Mouse (Mus musculus): ENCODE measurements around the gene Adsl. TPM values are rescaled to one million over a fixed set of nuclear protein-coding genes. Genes with fewer than 3 reads are reported as not detected.

Gene Adsl
- polyA plus RNA-seq, 1 experiment from 2014 or later: 256 TPM

- no peaks in the 10 kb centered on the region for H3K9me3 ChIP-seq (ENCODE audit: control insufficient read depth, low read length)
- WGBS: 93% methylated on average over 9 of the region's 9 CpGs
- no peak overlapping the region for H3K27ac ChIP-seq (ENCODE audit: low read depth, low read length)
- DNase-seq (ENCODE audit: low spot score) (no peak), ATAC-seq (replicated peaks; ENCODE audit: low FRiP score) (no peak)
- H3K4me1 ChIP-seq (replicated peaks; ENCODE audit: control insufficient read depth, insufficient read depth, low read length): no peaks in the 10 kb centered on the region; the same call in 1 of the 2 replicates
- no peak overlapping the region for H3K4me3 ChIP-seq (ENCODE audit: low read depth, low read length)
- H3K9ac ChIP-seq (ENCODE audit: low read depth, low read length): no peak overlapping the region
- no peaks in the 10 kb centered on the region for H3K27me3 ChIP-seq (replicated peaks; ENCODE audit: control insufficient read depth, insufficient read depth, low read length)
- peaks cover 24% of the 10 kb centered on the region for H3K36me3 ChIP-seq (ENCODE audit: control insufficient read depth, insufficient read depth, low read length)
- no peak overlapping the region for H3K4me2 ChIP-seq
These were observed 16.8 kb upstream of the Adsl start for GRCm38 (mm10) chr15:80931345-80931960.

GRCm38 (mm10) chr15:80934841-80935240 lies 13.4 kb upstream of the Adsl start:
- WGBS: 68% methylated on average over 5 of the region's 5 CpGs
- no peaks in the 10 kb centered on the region; the same call in 1 of the 2 replicates for H3K4me1 ChIP-seq (replicated peaks; ENCODE audit: control insufficient read depth, insufficient read depth, low read length)
- H3K36me3 ChIP-seq (ENCODE audit: control insufficient read depth, insufficient read depth, low read length): peaks cover 8% of the 10 kb centered on the region
- no peaks in the 10 kb centered on the region for H3K27me3 ChIP-seq (replicated peaks; ENCODE audit: control insufficient read depth, insufficient read depth, low read length)
- H3K9me3 ChIP-seq (ENCODE audit: control insufficient read depth, low read length): no peaks in the 10 kb centered on the region
- H3K9ac ChIP-seq (ENCODE audit: low read depth, low read length): no peak overlapping the region
- ATAC-seq (replicated peaks; ENCODE audit: low FRiP score): no peak
- no peak overlapping the region for H3K4me3 ChIP-seq (ENCODE audit: low read depth, low read length)
- H3K27ac ChIP-seq (ENCODE audit: low read depth, low read length): no peak overlapping the region
- DNase-seq (ENCODE audit: low spot score): no peak
- H3K4me2 ChIP-seq: no peak overlapping the region

- H3K4me3 ChIP-seq (ENCODE audit: low read depth, low read length): no peak overlapping the region
- 82% methylated on average over 3 of the region's 3 CpGs for WGBS
- no peak for DNase-seq (ENCODE audit: low spot score)
- H3K4me1 ChIP-seq (replicated peaks; ENCODE audit: control insufficient read depth, insufficient read depth, low read length): no peaks in the 10 kb centered on the region
- no peak for ATAC-seq (replicated peaks; ENCODE audit: low FRiP score)
- H3K9me3 ChIP-seq (ENCODE audit: control insufficient read depth, low read length): no peaks in the 10 kb centered on the region
- H3K4me2 ChIP-seq: no peak overlapping the region
- peaks cover 8% of the 10 kb centered on the region for H3K36me3 ChIP-seq (ENCODE audit: control insufficient read depth, insufficient read depth, low read length)
- no peak overlapping the region for H3K9ac ChIP-seq (ENCODE audit: low read depth, low read length)
- no peak overlapping the region for H3K27ac ChIP-seq (ENCODE audit: low read depth, low read length)
- no peaks in the 10 kb centered on the region for H3K27me3 ChIP-seq (replicated peaks; ENCODE audit: control insufficient read depth, insufficient read depth, low read length)
These were observed 11.6 kb upstream of the Adsl start for GRCm38 (mm10) chr15:80936686-80937085.

GRCm38 (mm10) chr15:80938615-80939014 lies 9.7 kb upstream of the Adsl start:
- peaks cover 2% of the 10 kb centered on the region; the same call in 1 of the 2 replicates for H3K36me3 ChIP-seq (ENCODE audit: control insufficient read depth, insufficient read depth, low read length)
- no peak for DNase-seq (ENCODE audit: low spot score)
- no peak overlapping the region for H3K9ac ChIP-seq (ENCODE audit: low read depth, low read length)
- WGBS: 66% methylated on average over 4 of the region's 4 CpGs
- no peaks in the 10 kb centered on the region for H3K4me1 ChIP-seq (replicated peaks; ENCODE audit: control insufficient read depth, insufficient read depth, low read length)
- no peak for ATAC-seq (replicated peaks; ENCODE audit: low FRiP score)
- H3K4me2 ChIP-seq: no peak overlapping the region
- no peaks in the 10 kb centered on the region for H3K9me3 ChIP-seq (ENCODE audit: control insufficient read depth, low read length)
- no peak overlapping the region for H3K4me3 ChIP-seq (ENCODE audit: low read depth, low read length)
- H3K27ac ChIP-seq (ENCODE audit: low read depth, low read length): no peak overlapping the region
- H3K27me3 ChIP-seq (replicated peaks; ENCODE audit: control insufficient read depth, insufficient read depth, low read length): no peaks in the 10 kb centered on the region

- 74% methylated on average over 5 of the region's 5 CpGs for WGBS
- no peaks in the 10 kb centered on the region for H3K36me3 ChIP-seq (ENCODE audit: control insufficient read depth, insufficient read depth, low read length)
- H3K9ac ChIP-seq (ENCODE audit: low read depth, low read length): no peak overlapping the region
- no peak for DNase-seq (ENCODE audit: low spot score)
- ATAC-seq (replicated peaks; ENCODE audit: low FRiP score): no peak
- no peak overlapping the region for H3K4me2 ChIP-seq
- H3K9me3 ChIP-seq (ENCODE audit: control insufficient read depth, low read length): no peaks in the 10 kb centered on the region
- H3K27me3 ChIP-seq (replicated peaks; ENCODE audit: control insufficient read depth, insufficient read depth, low read length): no peaks in the 10 kb centered on the region
- no peaks in the 10 kb centered on the region for H3K4me1 ChIP-seq (replicated peaks; ENCODE audit: control insufficient read depth, insufficient read depth, low read length)
- no peak overlapping the region for H3K4me3 ChIP-seq (ENCODE audit: low read depth, low read length)
- no peak overlapping the region for H3K27ac ChIP-seq (ENCODE audit: low read depth, low read length)
These were observed 8.9 kb upstream of the Adsl start for GRCm38 (mm10) chr15:80939401-80939800.

- no peak overlapping the region for H3K27ac ChIP-seq (ENCODE audit: low read depth, low read length)
- H3K4me1 ChIP-seq (replicated peaks; ENCODE audit: control insufficient read depth, insufficient read depth, low read length): no peaks in the 10 kb centered on the region
- ATAC-seq (replicated peaks; ENCODE audit: low FRiP score) (no peak), DNase-seq (ENCODE audit: low spot score) (no peak)
- no peaks in the 10 kb centered on the region for H3K9me3 ChIP-seq (ENCODE audit: control insufficient read depth, low read length)
- no peaks in the 10 kb centered on the region for H3K27me3 ChIP-seq (replicated peaks; ENCODE audit: control insufficient read depth, insufficient read depth, low read length)
- H3K36me3 ChIP-seq (ENCODE audit: control insufficient read depth, insufficient read depth, low read length): no peaks in the 10 kb centered on the region
- H3K4me3 ChIP-seq (ENCODE audit: low read depth, low read length): no peak overlapping the region
- no peak overlapping the region for H3K9ac ChIP-seq (ENCODE audit: low read depth, low read length)
- WGBS: 90% methylated on average over 6 of the region's 6 CpGs
- no peak overlapping the region for H3K4me2 ChIP-seq
These were observed 6.7 kb upstream of the Adsl start for GRCm38 (mm10) chr15:80941468-80942040.

- H3K27me3 ChIP-seq (replicated peaks; ENCODE audit: control insufficient read depth, insufficient read depth, low read length): no peaks in the 10 kb centered on the region
- no peak overlapping the region for H3K4me2 ChIP-seq
- H3K4me3 ChIP-seq (ENCODE audit: low read depth, low read length): no peak overlapping the region
- no peak overlapping the region for H3K9ac ChIP-seq (ENCODE audit: low read depth, low read length)
- H3K27ac ChIP-seq (ENCODE audit: low read depth, low read length): no peak overlapping the region
- 44% methylated on average over 3 of the region's 3 CpGs for WGBS
- peaks cover 12% of the 10 kb centered on the region for H3K4me1 ChIP-seq (replicated peaks; ENCODE audit: control insufficient read depth, insufficient read depth, low read length)
- no peaks in the 10 kb centered on the region; the same call in 1 of the 2 replicates for H3K36me3 ChIP-seq (ENCODE audit: control insufficient read depth, insufficient read depth, low read length)
- no peaks in the 10 kb centered on the region for H3K9me3 ChIP-seq (ENCODE audit: control insufficient read depth, low read length)
- ATAC-seq (replicated peaks; ENCODE audit: low FRiP score) (no peak), DNase-seq (ENCODE audit: low spot score) (no peak)
These were observed 2.4 kb upstream of the Adsl start for GRCm38 (mm10) chr15:80945851-80946250.

GRCm38 (mm10) chr15:80949431-80949830 lies 1.1 kb downstream of the Adsl start:
- H3K27me3 ChIP-seq (replicated peaks; ENCODE audit: control insufficient read depth, insufficient read depth, low read length): no peaks in the 10 kb centered on the region
- no peak for DNase-seq (ENCODE audit: low spot score)
- H3K27ac ChIP-seq (ENCODE audit: low read depth, low read length): no peak overlapping the region
- ATAC-seq (replicated peaks; ENCODE audit: low FRiP score): no peak
- H3K36me3 ChIP-seq (ENCODE audit: control insufficient read depth, insufficient read depth, low read length): peaks cover 21% of the 10 kb centered on the region
- H3K4me1 ChIP-seq (replicated peaks; ENCODE audit: control insufficient read depth, insufficient read depth, low read length): peaks cover 12% of the 10 kb centered on the region
- peak overlapping the region; percentile 87 for H3K9ac ChIP-seq (ENCODE audit: low read depth, low read length)
- no peaks in the 10 kb centered on the region for H3K9me3 ChIP-seq (ENCODE audit: control insufficient read depth, low read length)
- H3K4me2 ChIP-seq: peak overlapping the region; percentile 71
- peak overlapping the region; percentile 82 for H3K4me3 ChIP-seq (ENCODE audit: low read depth, low read length)
- 45% methylated on average over 4 of the region's 4 CpGs for whole genome bisulfite sequencing

GRCm38 (mm10) chr15:80950055-80950454 lies 1.8 kb downstream of the Adsl start:
- H3K4me2 ChIP-seq: peak overlapping the region; percentile 71
- no peak overlapping the region for H3K27ac ChIP-seq (ENCODE audit: low read depth, low read length)
- no peaks in the 10 kb centered on the region for H3K27me3 ChIP-seq (replicated peaks; ENCODE audit: control insufficient read depth, insufficient read depth, low read length)
- no peaks in the 10 kb centered on the region for H3K9me3 ChIP-seq (ENCODE audit: control insufficient read depth, low read length)
- DNase-seq (ENCODE audit: low spot score) (no peak), ATAC-seq (replicated peaks; ENCODE audit: low FRiP score) (no peak)
- peaks cover 27% of the 10 kb centered on the region for H3K36me3 ChIP-seq (ENCODE audit: control insufficient read depth, insufficient read depth, low read length)
- peak overlapping the region; percentile 82 for H3K4me3 ChIP-seq (ENCODE audit: low read depth, low read length)
- 83% methylated on average over 7 of the region's 7 CpGs for WGBS
- H3K4me1 ChIP-seq (replicated peaks; ENCODE audit: control insufficient read depth, insufficient read depth, low read length): peaks cover 12% of the 10 kb centered on the region
- peak overlapping the region; percentile 30; the same call in 1 of the 2 replicates for H3K9ac ChIP-seq (ENCODE audit: low read depth, low read length)
